Mouse (Mus musculus): Measurements from ENCODE around the gene Gm49337.

Gm49337 gene

DNA sequence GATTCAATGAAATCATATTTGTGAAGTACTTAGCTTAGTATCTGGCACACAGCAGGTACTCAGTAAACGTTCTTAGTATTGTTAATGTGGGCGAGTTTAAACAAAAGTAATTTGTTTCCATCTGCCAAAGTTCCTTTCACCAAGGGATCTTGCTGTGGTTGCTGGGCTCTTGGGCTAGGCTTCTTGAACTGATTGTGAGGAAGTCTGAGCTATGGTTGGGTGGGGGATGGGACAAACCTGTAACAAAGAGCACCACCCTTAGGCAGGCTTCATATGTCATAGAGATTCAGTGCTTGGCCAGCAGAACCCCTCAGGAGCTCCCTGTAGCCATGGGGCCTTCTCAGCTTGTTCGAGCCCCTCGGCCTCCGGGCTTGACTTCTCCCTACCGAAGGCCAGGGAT, at the start of gene Gm49337, which contains the start of gene 1700042G07Rik:
Gene Gm49337 (plus strand): TSS at position 313 of the 400 bp plus-strand sequence.
Gene 1700042G07Rik (plus strand): TSS at position 301 of the 400 bp plus-strand sequence.
- no peak for DNase-seq (ENCODE audit: low spot score in 2 of 2)

- DNase-seq (ENCODE audit: low spot score in 2 of 2): peak; percentile 80 to 83
These were observed 49.3 kb upstream of the Gm49337 start, which contains the start of the genes Rad54l and Pomgnt1 for GRCm38 (mm10) chr4:116123602-116124519. TSS of gene Rad54l (minus strand) at chr4:116123690. TSS of gene Pomgnt1 (plus strand) at chr4:116123840.

DNA sequence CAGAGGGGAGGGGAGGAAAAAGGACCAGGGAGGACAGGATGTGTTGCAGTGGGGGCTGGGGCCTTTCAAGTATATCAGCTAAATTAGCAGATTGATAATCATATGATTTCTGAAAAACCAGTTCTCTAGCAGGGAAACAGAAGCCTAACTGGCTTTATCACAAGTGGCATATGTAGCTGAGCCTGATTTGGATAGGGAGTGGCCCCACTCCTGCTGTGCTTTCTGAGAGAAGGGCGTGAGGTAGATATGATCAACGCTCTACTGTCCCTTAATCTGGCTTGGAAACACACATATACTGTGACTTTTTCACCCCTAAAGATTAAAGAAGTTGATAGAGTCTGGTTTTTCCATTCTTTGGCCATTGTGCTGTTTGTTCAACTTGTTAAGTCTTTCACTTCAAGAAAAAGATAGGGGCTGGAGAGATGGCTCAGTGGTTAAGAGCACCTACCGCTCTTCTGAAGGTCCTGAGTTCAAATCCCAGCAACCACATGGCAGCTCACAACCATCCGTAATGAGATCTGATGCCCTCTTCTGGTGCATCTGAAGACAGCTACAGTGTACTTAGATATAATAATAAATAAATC, 47.3 kb upstream of the Gm49337 start:
- DNase-seq (ENCODE audit: low spot score in 2 of 2): no peak

- no peak for DNase-seq (ENCODE audit: low spot score in 2 of 2)
These were observed 45.2 kb upstream of the Gm49337 start for GRCm38 (mm10) chr4:116127956-116128355.

GRCm38 (mm10) chr4:116133126-116133525, 40.1 kb upstream of the Gm49337 start:
- DNase-seq (ENCODE audit: low spot score in 2 of 2): no peak

DNA sequence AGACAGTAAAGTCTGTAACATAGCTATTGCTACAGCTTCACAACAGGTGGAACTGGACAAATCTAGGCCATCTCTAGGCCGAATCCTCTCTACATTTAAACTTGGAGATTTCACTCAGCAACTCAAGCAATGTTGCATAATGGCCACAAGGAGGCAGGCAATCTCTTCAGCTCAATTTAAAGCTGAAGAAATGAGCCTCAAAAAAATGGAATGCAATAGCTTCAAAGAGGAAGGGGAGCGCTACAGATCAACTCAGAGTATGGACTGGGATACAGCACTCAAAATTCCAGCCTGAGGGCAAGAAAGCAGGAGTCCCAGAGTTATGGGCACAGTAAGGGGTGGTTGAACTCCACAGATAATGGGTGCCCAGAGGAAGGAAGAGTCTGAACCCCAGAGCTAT, 38.2 kb upstream of the Gm49337 start:
- no peak for DNase-seq (ENCODE audit: low spot score in 2 of 2)

DNA sequence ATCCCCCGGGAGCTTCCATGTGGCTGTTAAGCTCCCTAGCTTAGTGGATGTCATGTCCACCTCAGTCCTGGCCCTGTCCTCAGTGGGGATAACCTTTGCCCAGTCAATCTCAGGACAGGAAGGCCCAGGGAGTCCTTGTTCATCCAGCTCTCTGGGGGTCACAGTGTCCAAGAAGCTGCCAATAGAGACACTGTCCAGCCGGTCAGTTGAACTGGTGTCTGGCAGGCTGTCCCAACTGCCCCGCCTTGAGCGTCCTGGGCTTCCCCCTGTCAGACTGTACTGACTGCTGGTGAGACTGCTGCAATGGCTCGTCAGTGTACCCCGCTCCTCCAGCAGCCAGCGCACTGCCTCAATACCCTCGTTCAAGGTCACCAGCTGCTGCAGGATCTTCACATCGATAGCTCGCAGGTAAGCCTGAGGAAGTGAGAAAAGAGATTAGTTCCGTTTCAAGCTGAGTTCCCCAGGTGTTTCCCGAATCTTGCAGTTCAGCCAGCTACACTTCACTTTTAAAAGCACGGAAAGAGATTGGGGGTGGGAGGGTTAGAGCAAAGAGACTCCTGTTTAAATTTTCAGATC, 35.7 kb upstream of the Gm49337 start:
- peak; percentile 64 to 66 for DNase-seq (ENCODE audit: low spot score in 2 of 2)

DNA sequence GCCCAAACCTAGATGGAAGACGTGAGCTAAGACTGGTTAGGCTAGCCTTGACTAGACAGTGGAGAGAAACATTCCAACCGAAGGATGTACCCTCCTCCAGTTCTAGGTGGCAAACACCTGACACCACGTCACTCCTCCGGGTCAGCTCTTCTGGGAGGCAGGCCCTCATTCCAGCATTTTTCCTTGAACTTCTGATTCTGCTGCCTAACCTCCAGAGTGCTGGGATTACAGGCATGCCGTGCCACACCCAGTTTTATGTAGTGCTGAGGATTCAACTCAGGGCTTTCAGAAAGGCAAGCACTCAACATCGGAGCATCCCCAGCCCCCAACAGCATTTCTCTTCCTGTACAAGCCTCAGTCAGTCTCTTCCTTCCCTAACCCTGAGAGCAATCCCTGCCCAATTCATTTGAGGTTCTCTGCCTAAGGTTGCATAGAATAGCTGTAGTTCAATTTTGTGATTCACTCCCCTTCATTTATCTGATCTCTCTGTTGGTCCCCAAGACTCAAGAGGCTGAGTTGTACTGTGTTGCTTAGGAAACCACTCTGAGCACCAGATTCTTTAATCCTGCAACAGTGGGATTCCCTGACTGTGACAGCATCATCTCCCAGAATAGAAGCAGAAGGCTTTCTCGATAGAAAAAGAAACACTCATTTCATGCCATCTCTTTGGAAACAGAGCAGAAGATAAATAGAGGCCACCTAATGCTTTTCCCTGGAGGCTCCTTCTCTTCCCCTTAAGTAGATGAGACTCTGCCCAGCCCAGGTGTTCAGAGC, 32.2 kb upstream of the Gm49337 start:
- no peak for DNase-seq (ENCODE audit: low spot score in 2 of 2)

DNA sequence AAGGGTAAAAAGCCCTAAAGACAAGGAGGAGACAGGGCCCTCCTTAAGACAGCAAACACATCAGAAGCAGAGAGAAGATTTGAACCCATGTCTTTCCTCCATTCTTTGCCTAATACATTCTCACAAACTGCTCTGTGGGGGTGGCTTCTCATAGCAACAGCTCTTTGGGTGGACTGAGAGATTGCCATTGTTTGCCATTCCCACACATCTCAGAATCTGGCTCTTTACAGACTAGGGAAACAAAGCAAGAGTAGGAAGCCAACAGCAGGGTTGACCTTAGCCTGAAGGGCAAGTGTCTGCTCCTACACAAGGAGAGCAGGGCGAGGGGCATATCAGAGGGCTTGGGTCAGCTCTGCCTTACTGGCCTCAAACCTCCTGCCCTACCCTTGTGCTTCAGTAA, 31.4 kb upstream of the Gm49337 start:
- no peak for DNase-seq (ENCODE audit: low spot score in 2 of 2)

- DNase-seq (ENCODE audit: low spot score in 2 of 2): no peak
These were observed 30.9 kb upstream of the Gm49337 start for GRCm38 (mm10) chr4:116142269-116142668.

GRCm38 (mm10) chr4:116143317-116143811, 29.8 kb upstream of the Gm49337 start:
- no peak for DNase-seq (ENCODE audit: low spot score in 2 of 2)

GRCm38 (mm10) chr4:116143891-116144717, 29.1 kb upstream of the Gm49337 start:
- DNase-seq (ENCODE audit: low spot score in 2 of 2): peak; percentile 32 to 34

GRCm38 (mm10) chr4:116149812-116150155, 23.4 kb upstream of the Gm49337 start:
- DNase-seq (ENCODE audit: low spot score in 2 of 2): no peak

GRCm38 (mm10) chr4:116150156-116150861, 22.9 kb upstream of the Gm49337 start:
- DNase-seq (ENCODE audit: low spot score in 2 of 2): peak; percentile 61 to 64

DNA sequence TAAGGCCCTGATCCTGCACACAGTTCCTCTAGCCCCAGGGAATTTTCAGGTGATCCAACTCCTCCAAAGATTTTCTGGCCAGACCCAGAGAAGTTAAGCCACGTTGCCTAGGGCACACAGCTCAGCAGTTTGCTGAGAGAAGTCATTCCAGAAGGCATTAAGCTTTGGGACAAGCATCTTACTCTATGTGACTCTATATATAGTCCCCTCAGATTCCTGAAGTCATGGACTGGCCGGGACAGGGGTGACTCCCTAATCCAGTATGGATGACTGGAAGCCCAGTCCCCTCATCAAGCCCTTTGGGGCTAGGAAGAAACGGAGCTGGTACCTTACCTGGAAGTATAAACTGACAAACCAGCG, 22.3 kb upstream of the Gm49337 start:
- no peak for DNase-seq (ENCODE audit: low spot score in 2 of 2)

DNA sequence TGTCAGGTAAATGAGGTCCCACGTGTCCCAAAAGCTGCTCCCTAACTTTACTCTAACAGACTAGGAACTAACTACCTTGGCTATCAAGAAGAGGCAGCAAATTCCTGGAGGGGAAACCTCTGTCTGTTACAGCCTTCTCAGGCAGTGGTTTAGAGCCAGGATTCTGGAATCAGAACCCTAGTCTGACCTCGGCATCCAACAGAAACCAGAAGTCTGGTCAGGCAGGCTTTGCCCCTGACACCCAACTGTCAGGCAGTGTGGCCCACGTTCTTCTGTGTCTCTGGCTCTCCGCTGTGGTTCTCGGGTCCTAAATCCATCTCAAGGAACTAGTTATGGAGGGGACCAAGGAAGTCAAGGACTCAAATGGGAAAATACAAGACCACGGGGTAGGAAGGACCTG, 21.9 kb upstream of the Gm49337 start, which contains the start of gene Lurap1:
Gene Lurap1 (minus strand): TSS at position 101 of the 400 bp plus-strand sequence.
- DNase-seq (ENCODE audit: low spot score in 2 of 2): no peak

DNA sequence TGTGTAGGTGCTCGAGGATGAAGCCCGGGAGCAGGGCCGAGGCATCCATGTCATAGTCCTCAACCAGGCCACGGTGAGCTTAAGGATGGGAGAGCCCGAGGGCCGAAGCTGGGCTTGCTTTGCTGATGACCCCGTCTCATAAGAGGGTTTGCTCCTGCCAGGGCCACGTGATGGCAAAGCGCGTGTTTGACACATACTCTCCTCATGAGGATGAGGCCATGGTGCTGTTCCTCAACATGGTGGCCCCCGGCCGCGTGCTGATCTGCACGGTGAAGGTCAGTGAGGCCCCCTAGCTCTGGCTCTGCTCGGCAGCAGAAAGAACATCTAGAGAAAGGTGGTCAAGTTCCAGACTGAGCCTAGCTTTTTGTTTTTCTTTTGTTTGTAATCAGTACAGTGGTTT, 20.5 kb upstream of the Gm49337 start:
- DNase-seq (ENCODE audit: low spot score in 2 of 2): no peak

DNA sequence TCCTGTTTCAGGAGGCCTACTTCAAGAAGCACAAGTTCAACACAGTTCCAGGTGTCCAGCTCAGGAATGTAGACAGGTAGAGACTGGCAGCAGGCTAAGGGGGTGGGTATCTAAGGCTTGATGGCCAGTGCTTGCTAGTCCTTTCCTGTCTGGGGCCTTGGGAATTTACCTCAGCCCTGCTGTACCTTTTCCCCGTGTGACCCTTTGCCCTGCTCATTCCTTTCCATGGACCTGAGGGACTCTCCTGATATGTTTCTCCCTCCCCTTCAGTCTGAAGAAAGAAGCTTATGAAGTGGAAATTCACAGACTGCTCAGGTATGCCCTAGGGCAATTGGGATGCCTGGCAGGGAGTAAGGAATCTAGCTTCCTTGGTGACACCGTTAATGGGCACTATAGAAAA, 15.3 kb upstream of the Gm49337 start:
- DNase-seq (ENCODE audit: low spot score in 2 of 2): no peak

DNA sequence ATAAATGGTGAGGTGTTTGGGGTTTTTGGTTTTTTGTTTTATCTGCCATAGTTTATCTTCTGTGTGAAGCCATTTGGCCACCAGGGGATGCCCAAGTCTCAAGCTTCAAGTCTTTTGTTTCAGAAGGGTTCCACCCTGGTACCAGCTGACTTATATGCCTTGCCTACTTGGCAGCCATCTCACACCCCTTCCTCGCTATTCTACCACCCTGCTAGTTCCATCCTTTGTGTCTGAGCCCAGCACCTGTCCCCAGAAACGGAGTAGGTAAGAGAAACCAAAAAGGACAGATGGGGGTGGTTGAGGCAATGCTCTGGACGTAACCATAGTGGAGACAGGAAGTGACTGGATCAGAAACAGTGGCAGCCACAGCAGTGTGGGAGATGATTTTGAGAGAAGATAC, 13.3 kb upstream of the Gm49337 start:
- no peak for DNase-seq (ENCODE audit: low spot score in 2 of 2)

- no peak for DNase-seq (ENCODE audit: low spot score in 2 of 2)
These were observed 12.4 kb upstream of the Gm49337 start for GRCm38 (mm10) chr4:116160769-116161168.
